Mouse (Mus musculus) forebrain, embryonic 10.5 days (tissue): Measurements from ENCODE around the gene Pax7. TPM values are rescaled to one million over a fixed set of nuclear protein-coding genes. Genes with fewer than 3 reads are reported as not detected.

Experiments used
- polyA plus RNA-seq: library from polyadenylated mRNA; unstranded; fragments of >200 nt; fragmentation: Nextera tagmentation; extraction: Ambion mirVana; gene quantifications from 2 replicates; pipeline ENCODE4 v1.2.1, GENCODE M21; 2016

Pax7 gene
- polyA plus RNA-seq, 1 experiment from 2014 or later = 2.4 TPM

Other genes with a start within 250 kb of the Pax7 start
- not detected in 2 replicates for gene Gm21969, start 230.3 kb downstream of the Pax7 start, polyA plus RNA-seq
- gene Aldh4a1, start 210.7 kb downstream of the Pax7 start, polyA plus RNA-seq = 22.7 and 22.8 TPM in 2 replicates
- gene Tas1r2, start 180.0 kb downstream of the Pax7 start, polyA plus RNA-seq = not detected in 2 replicates
- gene Klhdc7a, start 134.5 kb upstream of the Pax7 start, polyA plus RNA-seq = 0.21 and 0.24 TPM in 2 replicates